Mouse (Mus musculus) limb, embryonic 15.5 days (tissue): ENCODE data around the gene Tsga10. TPM values are rescaled to one million over a fixed set of nuclear protein-coding genes. Genes with fewer than 3 reads are reported as not detected.

Experiments
- ATAC-seq: fragments of 200-750 bp; cut with Nextera tagmentation; 2 replicates; pipeline ENCODE4 v1.8.0; 2017; ENCODE audit warnings: low read depth, moderate TSS enrichment; ENCODE audit not compliant: insufficient number of reproducible peaks, low FRiP score, low TSS enrichment
- H3K27ac ChIP-seq: fragments of 300-500 bp; sonication (generic); 2 replicates; pipeline ENCODE4 v1.5.1; 2015; ENCODE audit warnings: moderate library complexity, mild to moderate bottlenecking, inconsistent platforms
- H3K27me3 ChIP-seq: fragments of 300-500 bp; sonication (generic); 2 replicates; pipeline ENCODE4 v1.6.1; 2015; ENCODE audit warnings: inconsistent platforms
- H3K36me3 ChIP-seq: fragments of 300-500 bp; sonication (generic); 2 replicates; pipeline ENCODE4 v1.6.1; 2015; ENCODE audit warnings: inconsistent platforms
- H3K4me1 ChIP-seq: fragments of 300-500 bp; sonication (generic); 2 replicates; pipeline ENCODE4 v1.6.1; 2015; ENCODE audit warnings: inconsistent platforms
- H3K4me2 ChIP-seq: fragments of 300-500 bp; sonication (generic); 2 replicates; pipeline ENCODE4 v1.6.1; 2015; ENCODE audit warnings: mild to moderate bottlenecking, inconsistent platforms
- H3K4me3 ChIP-seq: fragments of 300-500 bp; sonication (generic); 2 replicates; pipeline ENCODE4 v1.5.1; 2015; ENCODE audit warnings: mild to moderate bottlenecking, inconsistent platforms
- H3K9ac ChIP-seq: fragments of 300-500 bp; sonication (generic); 2 replicates; pipeline ENCODE4 v1.6.1; 2015; ENCODE audit warnings: inconsistent platforms
- H3K9me3 ChIP-seq: fragments of 300-500 bp; sonication (generic); 2 replicates; pipeline ENCODE4 v1.6.1; 2016; ENCODE audit warnings: inconsistent platforms
- WGBS: fragments of 180-500 bp; shearing (Covaris S2); methylation state at CpG from one replicate; pipeline ENCODE4 v1.1.7; 2015; 5-methylcytosine and 5-hydroxymethylcytosine counted together
- polyA plus RNA-seq: library from polyadenylated mRNA; unstranded; fragments of >200 nt; fragmentation: Nextera tagmentation; extraction: Ambion mirVana; gene quantifications from 2 replicates; pipeline ENCODE4 v1.2.1, GENCODE M21; 2015

Tsga10 gene
- polyA plus RNA-seq, 1 experiment from 2014 or later = 5.7 TPM

DNA sequence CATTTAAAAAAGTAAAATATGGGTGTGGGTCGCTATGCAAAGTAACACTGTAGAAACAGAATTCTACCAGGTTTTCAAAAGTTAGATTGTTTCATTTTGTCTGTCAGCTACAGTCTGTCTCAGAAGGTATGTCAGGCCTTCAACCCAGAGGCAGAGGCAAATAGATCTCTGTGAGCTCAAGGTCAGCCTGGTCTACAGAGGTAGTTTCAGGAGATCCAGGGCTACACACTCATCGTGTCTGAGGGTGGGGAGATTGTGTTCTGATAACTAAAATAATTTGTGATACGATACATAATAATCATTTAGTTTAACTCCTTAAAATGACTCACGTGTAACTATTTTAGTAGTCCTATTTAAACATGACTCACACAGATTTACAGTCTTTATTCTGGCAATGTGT is 6.9 kb upstream of the Tsga10 start:
- Histone ChIP-seq H3K27ac (0 out of 2 replicates have a peak overlapping the region, but pooled peaks have one; percentile 81), H3K4me2 (peak overlapping the region; percentile 64), H3K36me3 (peaks cover 35% of the 10 kb centered on the region), H3K4me3 (peak overlapping the region; percentile 60; the same call in 1 of the 2 replicates), H3K9me3 (no peaks in the 10 kb centered on the region), H3K4me1 (peaks cover 9% of the 10 kb centered on the region), H3K9ac (no peak overlapping the region), H3K27me3 (no peaks in the 10 kb centered on the region)
- no peak for ATAC-seq
- 88% methylated on average over 4 of the region's 4 CpGs for WGBS

- peak; percentile 91 for ATAC-seq
- Histone ChIP-seq H3K4me3 (peak overlapping the region; percentile 60), H3K27me3 (no peaks in the 10 kb centered on the region), H3K36me3 (peaks cover 28% of the 10 kb centered on the region), H3K9ac (peak overlapping the region; percentile 29), H3K4me1 (peaks cover 9% of the 10 kb centered on the region), H3K27ac (peak overlapping the region; percentile 81), H3K9me3 (no peaks in the 10 kb centered on the region), H3K4me2 (peak overlapping the region; percentile 64)
- 6% methylated on average over 33 of the region's 33 CpGs for WGBS
Measured at GRCm38 (mm10) chr1:37872131-37873067, 6.2 kb upstream of the Tsga10 start.

DNA sequence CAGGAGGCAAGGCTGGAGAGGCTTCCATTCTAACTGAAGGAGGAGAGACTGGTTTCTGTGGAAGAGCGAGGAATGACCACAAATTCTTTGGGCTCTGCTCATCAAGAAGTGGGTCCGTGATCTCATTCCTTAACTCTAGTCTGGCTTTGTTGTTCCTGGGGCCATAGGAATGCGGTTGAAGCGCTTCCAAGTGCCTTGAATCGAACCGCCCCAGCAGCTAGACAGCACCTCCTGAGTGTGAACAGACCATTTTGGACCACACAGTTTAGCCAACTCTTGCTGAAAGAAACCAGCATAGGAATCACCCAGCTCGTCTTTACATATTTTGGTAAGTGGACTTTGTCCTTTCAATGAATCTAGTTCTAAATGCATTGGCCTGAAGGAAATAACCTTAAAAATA is 5.5 kb upstream of the Tsga10 start, which contains the start of gene Lipt1:
TSS of gene Lipt1 (plus strand) at position 35 of the 400 bp plus-strand sequence.
- no peak for ATAC-seq
- H3K9ac ChIP-seq = peak within 1 kb of the TSS; percentile 29
- H3K27ac ChIP-seq = peak within 1 kb of the TSS; percentile 81
- H3K4me1 ChIP-seq = peaks cover 9% of the 10 kb centered on the region
- H3K36me3 ChIP-seq = peaks cover 21% of the 10 kb centered on the region
- H3K4me3 ChIP-seq = peak within 1 kb of the TSS; percentile 60
- no peaks in the 10 kb centered on the region for H3K27me3 ChIP-seq
- 7% methylated on average over 7 of the region's 7 CpGs for WGBS
- H3K4me2 ChIP-seq = peak within 1 kb of the TSS; percentile 64
- no peaks in the 10 kb centered on the region for H3K9me3 ChIP-seq

DNA sequence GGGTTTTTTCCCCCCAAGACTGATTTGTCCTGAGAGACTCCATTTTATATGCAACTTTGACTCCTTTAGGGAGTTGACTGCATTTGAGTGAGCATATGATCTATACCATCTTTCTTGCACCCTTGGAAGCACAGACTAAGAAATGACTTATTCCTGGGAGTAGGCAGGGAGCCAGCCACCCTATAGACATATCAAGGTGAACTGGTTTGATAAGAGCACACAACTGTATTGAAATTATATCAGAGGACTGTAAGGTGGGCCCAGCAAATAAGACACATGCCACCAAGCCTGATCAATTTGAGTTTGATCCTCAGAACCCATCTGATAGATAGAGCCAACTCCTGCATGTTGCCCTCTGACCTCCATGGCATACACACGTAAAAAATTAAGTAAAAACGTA is 3.1 kb upstream of the Tsga10 start:
- 54% methylated on average over 2 of the region's 2 CpGs for WGBS
- H3K27ac ChIP-seq = no peak overlapping the region
- no peaks in the 10 kb centered on the region for H3K27me3 ChIP-seq
- H3K9ac ChIP-seq = no peak overlapping the region
- H3K4me2 ChIP-seq = no peak overlapping the region
- H3K4me1 ChIP-seq = peaks cover 13% of the 10 kb centered on the region
- no peak overlapping the region for H3K4me3 ChIP-seq
- no peaks in the 10 kb centered on the region for H3K9me3 ChIP-seq
- no peak for ATAC-seq
- H3K36me3 ChIP-seq = no peaks in the 10 kb centered on the region

- Histone ChIP-seq H3K9ac (no peak overlapping the region), H3K4me1 (peaks cover 13% of the 10 kb centered on the region), H3K4me2 (no peak overlapping the region), H3K9me3 (no peaks in the 10 kb centered on the region), H3K27me3 (no peaks in the 10 kb centered on the region), H3K4me3 (no peak overlapping the region), H3K36me3 (no peaks in the 10 kb centered on the region), H3K27ac (no peak overlapping the region)
- WGBS = 54% methylated on average over 10 of the region's 10 CpGs
- no peak for ATAC-seq
Measured at GRCm38 (mm10) chr1:37868640-37869039, 2.4 kb upstream of the Tsga10 start.

- Histone ChIP-seq H3K27ac (no peak overlapping the region), H3K4me2 (no peak overlapping the region), H3K36me3 (no peaks in the 10 kb centered on the region), H3K9me3 (no peaks in the 10 kb centered on the region), H3K4me3 (no peak overlapping the region), H3K4me1 (peaks cover 13% of the 10 kb centered on the region), H3K9ac (no peak overlapping the region), H3K27me3 (no peaks in the 10 kb centered on the region)
- WGBS = 64% methylated on average over 10 of the region's 10 CpGs
- ATAC-seq = no peak
Measured at GRCm38 (mm10) chr1:37867684-37868322, 1.6 kb upstream of the Tsga10 start.

- H3K27ac ChIP-seq = no peak overlapping the region
- no peak for ATAC-seq
- H3K4me1 ChIP-seq = peaks cover 10% of the 10 kb centered on the region
- no peaks in the 10 kb centered on the region for H3K36me3 ChIP-seq
- no peaks in the 10 kb centered on the region for H3K9me3 ChIP-seq
- H3K9ac ChIP-seq = no peak overlapping the region
- WGBS = 58% methylated on average over 1 of the region's 1 CpGs
- H3K4me3 ChIP-seq = no peak overlapping the region
- H3K27me3 ChIP-seq = no peaks in the 10 kb centered on the region
- H3K4me2 ChIP-seq = no peak overlapping the region
Measured at GRCm38 (mm10) chr1:37867056-37867455, 827 bp upstream of the Tsga10 start.

GRCm38 (mm10) chr1:37865401-37866215 is 621 bp downstream of the Tsga10 start:
- 9% methylated on average over 23 of the region's 23 CpGs for WGBS

GRCm38 (mm10) chr1:37864511-37865400 is 1.5 kb downstream of the Tsga10 start:
- Histone ChIP-seq H3K9me3 (no peaks in the 10 kb centered on the region), H3K4me2 (peak overlapping the region; percentile 80), H3K27ac (peak overlapping the region; percentile 86), H3K27me3 (no peaks in the 10 kb centered on the region), H3K4me1 (0 out of 2 replicates have a peak, but pooled peaks cover 4% of the 10 kb centered on the region), H3K4me3 (peak overlapping the region; percentile 69), H3K36me3 (no peaks in the 10 kb centered on the region), H3K9ac (peak overlapping the region; percentile 71)
- under 1% methylated on average over 89 of the region's 90 CpGs for WGBS
- peak; percentile 99 for ATAC-seq

More at GRCm38 (mm10) chr1:37865401-37866215, 621 bp downstream of the Tsga10 start:
- Histone ChIP-seq H3K9ac (peak overlapping the region; percentile 66), H3K4me2 (peak overlapping the region; percentile 80), H3K27ac (peak overlapping the region; percentile 86), H3K4me3 (peak overlapping the region; percentile 69), H3K4me1 (0 out of 2 replicates have a peak, but pooled peaks cover 4% of the 10 kb centered on the region), H3K9me3 (no peaks in the 10 kb centered on the region), H3K36me3 (no peaks in the 10 kb centered on the region), H3K27me3 (no peaks in the 10 kb centered on the region)
- no peak for ATAC-seq

DNA sequence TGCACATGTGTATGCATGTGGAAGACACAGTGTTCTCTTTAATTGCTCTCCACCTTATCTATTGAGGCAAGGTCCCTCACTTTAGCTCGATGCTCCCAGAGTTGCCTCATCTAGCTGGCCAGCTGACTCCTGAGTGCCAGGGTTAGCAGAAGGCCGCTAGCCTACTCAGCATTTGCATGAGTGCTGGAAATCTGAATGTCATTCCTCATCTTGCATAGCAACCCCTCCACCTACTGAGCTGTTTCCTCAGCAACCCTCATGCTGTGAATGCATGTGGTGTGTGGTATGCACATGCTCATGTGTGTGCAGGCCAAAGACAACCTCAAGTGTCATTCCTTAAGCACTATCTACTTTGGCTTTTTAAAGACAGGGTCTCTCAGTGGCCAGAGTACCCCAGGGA is 15.5 kb downstream of the Tsga10 start:
- 62% methylated on average over 2 of the region's 2 CpGs for WGBS
- Histone ChIP-seq H3K4me2 (no peak overlapping the region), H3K4me1 (no peaks in the 10 kb centered on the region), H3K27me3 (no peaks in the 10 kb centered on the region), H3K9ac (no peak overlapping the region), H3K4me3 (no peak overlapping the region), H3K9me3 (no peaks in the 10 kb centered on the region), H3K36me3 (no peaks in the 10 kb centered on the region), H3K27ac (no peak overlapping the region)
- ATAC-seq = no peak

DNA sequence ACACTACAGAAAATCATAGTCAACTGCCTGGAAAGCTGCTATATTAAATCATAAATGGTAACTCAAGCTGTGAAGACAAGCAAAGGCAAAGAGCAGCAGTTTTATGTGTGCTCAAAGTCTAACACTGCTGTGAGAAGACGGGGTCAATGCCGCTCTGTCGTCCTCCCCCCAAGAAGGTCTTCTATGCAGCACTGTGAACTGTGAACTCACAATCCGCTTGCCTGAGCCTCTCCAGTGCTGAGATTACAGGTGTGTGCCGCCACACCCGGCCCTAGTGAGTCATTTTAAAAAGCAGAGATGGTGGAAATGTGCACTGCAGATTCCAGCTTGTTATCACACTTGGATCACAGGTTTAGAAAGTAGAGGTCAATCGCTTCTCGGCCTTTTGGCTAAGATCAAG is 19.4 kb downstream of the Tsga10 start:
- H3K9ac ChIP-seq = no peak overlapping the region
- H3K4me3 ChIP-seq = no peak overlapping the region
- H3K9me3 ChIP-seq = no peaks in the 10 kb centered on the region
- no peaks in the 10 kb centered on the region for H3K4me1 ChIP-seq
- H3K4me2 ChIP-seq = no peak overlapping the region
- no peak for ATAC-seq
- WGBS = 78% methylated on average over 8 of the region's 8 CpGs
- no peaks in the 10 kb centered on the region for H3K27me3 ChIP-seq
- H3K36me3 ChIP-seq = no peaks in the 10 kb centered on the region
- H3K27ac ChIP-seq = no peak overlapping the region
